Mouse (Mus musculus) kidney, postnatal 10 days (tissue): ENCODE data around the gene Smc6.

Experiments used
- DNase-seq: peaks from one replicate; pipeline ENCODE4 v3.0.0; 2021; ENCODE audit warnings: mixed read lengths

The Smc6 gene

DNA sequence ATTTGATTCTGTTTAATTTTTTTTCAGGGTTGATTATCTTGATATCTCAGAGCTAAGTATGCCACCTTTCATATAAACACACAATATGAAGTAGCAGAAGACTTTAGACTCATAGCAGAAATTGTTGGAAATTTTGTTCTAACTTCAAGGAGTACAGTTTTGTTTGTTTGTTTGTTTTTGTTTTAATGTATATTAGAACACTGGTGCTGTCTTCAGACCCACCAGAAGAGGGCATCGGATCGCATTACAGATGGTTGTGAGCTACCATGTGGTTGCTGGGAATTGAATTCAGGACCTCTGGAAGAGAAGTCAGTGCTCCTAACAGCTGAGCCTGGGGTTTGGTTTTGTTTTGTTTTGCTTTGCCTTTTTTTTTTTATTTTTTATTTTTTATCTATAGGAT lies 20.7 kb downstream of the Smc6 start:
- no peak for DNase-seq

DNA sequence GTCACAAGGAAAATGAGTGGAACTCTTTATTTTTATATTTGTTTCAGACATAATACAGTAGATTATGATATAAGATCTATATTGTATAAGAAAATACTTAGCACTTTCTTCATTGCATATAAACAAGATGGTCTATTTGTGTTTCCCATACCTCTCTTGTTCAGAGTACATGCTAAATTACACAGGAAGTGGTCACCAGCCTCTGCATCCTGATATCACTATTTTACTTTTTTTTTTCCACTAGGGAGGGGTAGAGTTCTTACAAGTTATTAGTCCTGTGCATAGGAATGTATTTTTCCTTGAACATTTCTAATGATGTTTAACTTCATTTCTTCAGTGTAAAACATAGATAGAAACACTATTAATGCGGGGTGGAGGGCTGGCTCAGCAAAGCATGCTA lies 35.2 kb downstream of the Smc6 start:
- no peak for DNase-seq

DNA sequence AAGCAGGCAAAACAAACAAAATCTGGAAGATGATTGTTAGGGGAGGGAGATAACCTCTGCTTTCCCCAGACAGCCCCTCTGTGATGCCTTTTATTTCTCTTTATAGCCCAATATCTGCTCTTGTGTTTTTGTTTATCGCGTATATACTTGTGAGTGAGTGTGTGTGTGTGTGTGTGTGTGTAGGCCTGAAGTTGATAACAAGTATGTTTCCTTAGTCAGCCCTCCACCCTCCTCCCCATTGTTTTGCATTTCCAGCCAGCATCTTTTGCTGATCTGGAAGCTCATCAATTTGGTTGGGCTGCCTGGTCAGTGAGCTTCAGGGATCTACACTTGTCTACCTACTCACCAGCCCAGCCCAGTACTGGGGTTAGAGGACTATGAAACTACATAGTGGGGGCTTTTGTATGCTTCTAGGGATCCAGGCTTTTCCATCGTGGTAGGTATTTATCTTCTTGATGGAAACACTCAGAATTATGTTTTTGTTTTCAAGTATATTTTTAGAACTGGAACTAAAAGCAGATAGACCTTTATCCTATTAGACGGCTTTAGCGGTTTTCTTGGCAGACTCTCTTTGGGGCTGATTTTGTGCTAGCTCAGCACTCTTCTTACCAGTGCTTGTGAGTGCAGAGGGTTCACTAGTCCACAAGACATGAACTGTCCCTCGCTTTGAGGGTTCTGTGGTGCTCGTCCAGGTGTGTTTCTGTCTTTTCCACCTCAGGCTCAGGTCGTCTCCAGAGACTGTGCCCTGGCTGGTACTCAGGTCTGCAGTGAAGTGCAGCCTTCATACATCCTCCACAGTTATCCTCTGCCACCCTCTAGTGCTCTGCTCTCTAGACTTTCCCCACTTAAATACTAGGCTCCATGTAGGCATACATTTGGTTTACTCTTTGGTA lies 41.3 kb downstream of the Smc6 start:
- DNase-seq = no peak

DNA sequence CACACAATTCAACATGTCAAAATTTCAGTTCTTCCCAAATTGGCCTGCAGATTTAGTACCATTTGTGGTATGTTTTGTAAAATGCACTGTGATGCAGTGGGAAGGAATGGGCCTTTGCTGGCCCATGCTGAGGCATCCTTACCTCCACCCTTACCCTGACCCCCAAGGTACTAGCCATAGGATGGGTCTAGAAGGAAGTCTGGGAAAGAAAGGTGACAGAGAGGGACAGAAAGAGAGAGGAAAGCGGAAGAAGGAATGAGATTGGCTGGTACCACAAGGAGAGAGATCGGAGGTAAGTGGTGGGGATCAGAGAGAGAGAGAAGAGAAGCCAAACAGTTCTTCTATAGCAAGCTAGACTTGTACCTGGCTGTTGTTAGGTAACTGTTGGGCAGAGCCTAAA lies 45.4 kb downstream of the Smc6 start:
- DNase-seq = no peak

DNA sequence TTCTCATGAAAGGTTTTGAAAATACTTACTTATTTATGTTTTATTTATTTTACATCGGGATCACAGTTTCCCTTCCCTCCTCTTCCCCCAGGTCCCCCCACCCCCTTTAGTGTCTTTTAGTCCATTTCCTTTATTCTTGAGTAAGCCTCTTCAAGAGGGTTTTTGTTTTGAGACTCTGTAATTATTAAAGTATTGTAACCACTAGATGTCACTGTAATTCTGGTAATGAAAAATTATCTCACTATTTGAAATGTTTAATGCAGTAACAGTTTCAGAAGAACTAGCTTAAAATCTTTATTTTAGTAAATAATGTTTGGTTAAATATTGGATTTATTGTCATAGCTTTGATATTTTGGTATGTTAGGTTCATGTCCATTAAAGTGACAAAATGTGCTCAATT lies 48.2 kb downstream of the Smc6 start:
- no peak for DNase-seq

DNA sequence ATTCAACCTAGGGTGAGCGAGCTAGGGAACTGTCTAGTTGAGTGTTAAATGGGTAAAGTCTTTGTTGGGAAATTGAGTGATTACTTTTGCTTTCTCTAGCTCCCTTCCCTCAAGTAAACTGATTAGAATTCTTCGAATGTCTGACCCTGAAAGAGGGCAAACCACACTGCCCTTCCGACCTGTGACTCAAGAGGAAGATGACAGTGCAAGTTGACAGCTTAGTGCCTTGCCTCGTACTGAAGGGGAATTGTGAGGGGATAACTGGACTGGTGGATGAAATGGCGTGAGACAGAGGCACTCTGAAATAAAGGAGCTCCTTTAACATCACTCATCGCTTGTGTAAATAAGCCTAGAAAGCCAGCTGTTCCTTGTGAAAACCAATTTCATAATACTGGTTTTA lies 52.0 kb downstream of the Smc6 start:
- peak; percentile 54 for DNase-seq

DNA sequence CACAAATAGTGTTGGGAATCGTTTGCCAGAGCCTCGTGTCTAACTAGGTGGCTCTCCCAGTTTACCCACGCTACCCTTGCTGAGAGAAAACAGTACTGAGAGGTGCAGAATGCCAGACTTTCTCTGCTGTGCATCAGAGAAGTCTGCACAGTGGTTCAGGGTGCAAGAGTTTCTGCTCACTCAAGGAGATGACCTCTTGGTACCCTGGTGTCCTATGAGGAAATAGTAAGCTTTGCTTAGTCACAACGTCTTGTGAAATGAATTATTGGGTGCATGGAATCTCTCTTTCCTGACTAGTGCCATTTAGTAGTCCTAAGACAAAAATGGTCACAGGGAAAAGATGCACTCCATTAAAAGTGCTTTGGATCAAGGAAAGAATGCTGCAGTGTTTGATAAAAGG lies 58.8 kb downstream of the Smc6 start:
- DNase-seq = no peak

DNA sequence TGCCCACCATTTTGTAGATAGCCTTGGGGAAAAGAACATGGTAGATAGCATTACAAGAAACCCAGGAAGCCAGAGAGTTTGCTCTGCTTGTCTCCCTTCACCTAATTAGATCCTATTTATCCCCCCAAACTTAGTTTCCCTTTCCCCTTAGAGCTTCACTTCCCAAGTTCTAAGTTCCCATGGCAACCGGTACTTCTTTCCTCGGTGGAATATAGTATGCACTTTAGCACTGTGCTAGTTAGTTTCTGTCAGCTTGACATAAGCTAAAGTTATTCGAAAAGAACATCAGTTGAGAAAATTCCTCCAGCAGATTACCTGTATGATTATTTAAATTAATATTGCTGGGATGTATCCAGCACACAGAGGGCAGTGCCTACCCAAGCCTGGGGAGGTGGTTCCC lies 60.8 kb downstream of the Smc6 start:
- DNase-seq = no peak

- peak; percentile 81 for DNase-seq
These were observed 71.2 kb downstream of the Smc6 start for GRCm38 (mm10) chr12:11336845-11337244.

DNA sequence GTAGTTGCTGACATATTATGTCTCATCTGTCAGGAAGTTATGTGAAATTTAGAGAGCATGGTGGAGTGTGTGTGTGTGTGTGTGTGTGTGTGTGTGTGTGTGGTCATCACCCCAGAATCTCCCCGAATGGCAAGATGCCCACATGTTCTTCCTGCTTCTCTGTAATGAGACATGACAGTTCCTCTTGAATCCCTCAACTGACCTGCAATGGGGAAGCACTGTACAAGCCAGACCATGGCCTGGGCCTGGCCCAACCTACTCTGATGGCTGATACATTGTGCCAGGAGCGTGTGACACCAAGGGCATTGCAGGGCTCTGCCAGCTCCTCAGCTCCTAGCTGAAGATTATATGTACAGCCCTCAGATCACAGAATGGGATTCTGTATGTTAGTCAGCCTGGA lies 72.6 kb downstream of the Smc6 start:
- DNase-seq = no peak

- no peak for DNase-seq
These were observed 76.4 kb downstream of the Smc6 start for GRCm38 (mm10) chr12:11342020-11342600.

DNA sequence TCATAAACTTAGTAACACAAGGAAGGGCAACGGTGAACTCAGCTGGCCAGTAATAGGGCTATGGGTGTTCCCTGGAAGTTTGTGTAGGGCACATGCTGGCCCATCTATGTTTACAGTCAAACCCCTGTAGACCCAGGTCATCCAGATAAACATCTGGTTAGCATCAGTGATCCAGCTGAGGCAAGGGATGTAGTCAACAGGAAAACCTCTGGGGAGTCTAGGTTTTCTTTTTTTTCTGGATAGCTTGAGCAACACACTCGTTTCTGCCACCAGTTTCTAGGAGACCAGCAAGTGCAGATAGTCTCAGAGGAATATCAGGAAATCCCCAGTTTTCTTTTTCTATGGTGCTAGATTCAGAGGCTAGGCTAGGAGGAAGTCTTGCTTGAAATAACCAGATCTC lies 80.3 kb downstream of the Smc6 start:
- DNase-seq = no peak

DNA sequence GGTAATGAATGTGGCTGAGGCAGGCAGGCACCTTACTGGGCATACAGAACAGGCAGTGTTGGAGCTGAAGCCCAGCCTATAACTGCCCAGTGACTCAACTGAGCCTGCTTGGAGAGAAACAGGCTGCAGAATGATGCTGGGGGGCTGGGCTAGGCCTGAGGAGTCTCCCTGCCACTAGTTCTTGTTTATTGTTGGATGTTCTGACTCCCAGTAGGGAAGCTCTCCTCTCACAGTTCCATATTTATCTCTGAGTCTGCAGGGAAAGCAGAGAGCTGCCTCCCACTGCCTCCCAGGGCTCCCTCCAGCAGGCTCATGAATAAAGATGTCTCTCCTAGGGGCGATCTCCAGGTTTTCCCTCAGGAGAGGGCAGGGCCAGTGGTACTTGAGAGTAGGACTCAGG lies 82.7 kb downstream of the Smc6 start:
- DNase-seq = no peak

- DNase-seq = no peak
These were observed 84.2 kb downstream of the Smc6 start for GRCm38 (mm10) chr12:11349870-11350269.

GRCm38 (mm10) chr12:11350895-11351294 lies 85.2 kb downstream of the Smc6 start:
- DNase-seq = peak; percentile 88

DNA sequence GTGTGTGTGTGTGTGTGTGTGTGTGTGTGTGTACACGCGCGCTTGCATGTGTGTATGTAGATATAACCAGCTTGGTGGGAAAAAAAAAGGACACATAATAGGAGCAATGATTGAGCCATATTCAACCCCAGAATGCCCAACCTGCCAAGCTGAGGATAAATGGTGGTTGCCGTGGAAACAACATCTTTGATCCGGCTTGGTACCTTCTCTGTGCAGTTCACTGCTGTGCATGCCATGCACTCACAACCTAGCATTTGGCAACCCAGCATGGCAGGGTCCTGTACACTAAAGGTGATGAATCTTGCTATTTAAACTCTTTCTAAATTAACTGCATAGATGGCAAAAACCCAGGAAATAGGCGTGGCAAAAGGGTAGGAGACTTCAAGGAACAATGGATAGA lies 96.7 kb downstream of the Smc6 start:
- no peak for DNase-seq

- DNase-seq = no peak
These were observed 99.2 kb downstream of the Smc6 start for GRCm38 (mm10) chr12:11364870-11365269.

GRCm38 (mm10) chr12:11367099-11367765 lies 101.5 kb downstream of the Smc6 start:
- DNase-seq = no peak
